In genomic region chr16:96795431-96795830, GRCm38 (mm10) we compare ENCODE assay signal across 8 mouse cellular contexts.
A peak's percentile ranks its signal among the peaks of the same experiment; 100 is the strongest.
DNase-seq lines count a peak whose midpoint lies in the region; TF ChIP-seq lines count a peak whose summit lies in the region.
"Had no signal": no experiment of that assay in that cellular context is flagged by ENCODE, and none has a peak within 500 bp of the region (broad histone marks: within the 10 kb centered on the region; RNA-seq: fewer than 3 reads in every experiment).

No protein-coding gene starts in this region.

- 59% methylated on average over 2 of the region's 2 CpGs for WGBS in embryonic facial prominence, embryonic 10.5 days
- WGBS in thymus, adult 2 months, result 45% methylated on average over 2 of the region's 2 CpGs

- TF ChIP-seq POLR2A in thymus, adult 2 months (IDR thresholded peaks at IDR 0.05; ENCODE audit: control insufficient read depth, extremely low read depth, insufficient read depth, low read length, poor library complexity), result no peak

- no peaks in the 10 kb centered on the region for H3K36me3 ChIP-seq in embryonic facial prominence, embryonic 10.5 days (replicated peaks)
- no peaks in the 10 kb centered on the region for H3K36me3 ChIP-seq in thymus, adult 2 months (ENCODE audit: control insufficient read depth, insufficient read depth, low read length)
- H3K36me3 ChIP-seq: embryonic facial prominence, embryonic 12.5 days had no signal

- TF ChIP-seq CTCF in thymus, adult 2 months (IDR thresholded peaks at IDR 0.05; ENCODE audit: borderline replicate concordance, control insufficient read depth, extremely low read depth, insufficient read depth, low read length, poor library complexity), result no peak

- H3K4me3 ChIP-seq in embryonic facial prominence, embryonic 10.5 days, result no peak overlapping the region
- no peak overlapping the region for H3K4me3 ChIP-seq in thymus, adult 2 months (ENCODE audit: control insufficient read depth, insufficient read depth, low read length)
- H3K4me3 ChIP-seq: embryonic facial prominence, embryonic 12.5 days had no signal

- no peaks in the 10 kb centered on the region for H3K4me1 ChIP-seq in embryonic facial prominence, embryonic 10.5 days
- no peaks in the 10 kb centered on the region for H3K4me1 ChIP-seq in thymus, adult 2 months (replicated peaks; ENCODE audit: control insufficient read depth, insufficient read depth, low read length)
- H3K4me1 ChIP-seq: embryonic facial prominence, embryonic 12.5 days had no signal

- peak; percentile 22 for DNase-seq in layer of hippocampus, adult 11-12 months (ENCODE audit: low spot score)
- DNase-seq in layer of hippocampus, postnatal 14 days (ENCODE audit: low spot score in 2 of 2), result no peak
- DNase-seq in ES-CJ7 (ENCODE audit: low read depth, low spot score), result peak; percentile 15
- DNase-seq in adrenal gland, adult 2 months, result peak; percentile 70
- DNase-seq in embryonic facial prominence, embryonic 10.5 days (ENCODE audit: low spot score), result peak; percentile 32
- peak; percentile 52 for DNase-seq in left cerebral cortex, postnatal 4 days
- DNase-seq in thymus, adult 2 months, result no peak

- intact Hi-C loops in left cerebral cortex, postnatal 4 days (cut with DNase I), result no loop called here

- no peaks in the 10 kb centered on the region for H3K9me3 ChIP-seq in embryonic facial prominence, embryonic 10.5 days
- H3K9me3 ChIP-seq: embryonic facial prominence, embryonic 12.5 days had no signal

- no peak overlapping the region for H3K27ac ChIP-seq in embryonic facial prominence, embryonic 10.5 days (replicated peaks)
- H3K27ac ChIP-seq in thymus, adult 2 months (ENCODE audit: control insufficient read depth, insufficient read depth, low read length), result no peak overlapping the region
- H3K27ac ChIP-seq: embryonic facial prominence, embryonic 12.5 days had no signal

- no peaks in the 10 kb centered on the region for H3K27me3 ChIP-seq in embryonic facial prominence, embryonic 10.5 days (replicated peaks; ENCODE audit: low read depth, poor library complexity, severe bottlenecking)
- H3K27me3 ChIP-seq in thymus, adult 2 months (ENCODE audit: control insufficient read depth, insufficient read depth, low read length), result no peaks in the 10 kb centered on the region
- H3K27me3 ChIP-seq: embryonic facial prominence, embryonic 12.5 days had no signal

Comparison
In these comparisons a context has a peak if more than half of its experiments do, and no peak if none do; other contexts are left out.
1. DNase-seq: peak in layer of hippocampus, adult 11-12 months (single experiment), ES-CJ7 (single experiment), adrenal gland, adult 2 months (single experiment), embryonic facial prominence, embryonic 10.5 days (single experiment) and left cerebral cortex, postnatal 4 days (single experiment); none in layer of hippocampus, postnatal 14 days (0 of 2) and thymus, adult 2 months (single experiment).